Mouse (Mus musculus): Measurements from ENCODE around the gene Sec11a.
"Not testable (repeated sequence)": the region's sequence is repeated elsewhere in the genome, so short reads cannot be mapped to it uniquely, and the experiment has no call there.

- not testable (repeated sequence) for TF ChIP-seq CTCF (IDR thresholded peaks at IDR 0.05; ENCODE audit: control insufficient read depth, insufficient read depth, insufficient read length); USF1 (IDR thresholded peaks at IDR 0.05; ENCODE audit: low read depth); MYOD1 (IDR thresholded peaks at IDR 0.05; ENCODE audit: control insufficient read depth, insufficient read length, low read depth)
Observed at GRCm38 (mm10) chr7:80936617-80937303, 10.8 kb downstream of the Sec11a start.

All from C2C12 (cell line).